Mouse (Mus musculus) kidney, adult 9 months (tissue): ENCODE measurements around the gene Nkapd1.
A peak's percentile ranks its signal among the peaks of the same experiment; 100 is the strongest.
"Not testable (repeated sequence)": the region's sequence is repeated elsewhere in the genome, so short reads cannot be mapped to it uniquely, and the experiment has no call there.

Experiments used
- DNase-seq: peaks from one replicate; pipeline ENCODE4 v3.0.0; 2022

The Nkapd1 gene

GRCm38 (mm10) chr9:50616766-50617603 is at the start of gene Nkapd1, which contains the start of gene Pih1d2:
Gene Nkapd1 (minus strand): TSS chr9:50617464.
Gene Pih1d2 (plus strand): TSS chr9:50617321.
- peak; percentile 94 for DNase-seq

GRCm38 (mm10) chr9:50666442-50666841 is 49.2 kb upstream of the Nkapd1 start:
- no peak for DNase-seq

DNA sequence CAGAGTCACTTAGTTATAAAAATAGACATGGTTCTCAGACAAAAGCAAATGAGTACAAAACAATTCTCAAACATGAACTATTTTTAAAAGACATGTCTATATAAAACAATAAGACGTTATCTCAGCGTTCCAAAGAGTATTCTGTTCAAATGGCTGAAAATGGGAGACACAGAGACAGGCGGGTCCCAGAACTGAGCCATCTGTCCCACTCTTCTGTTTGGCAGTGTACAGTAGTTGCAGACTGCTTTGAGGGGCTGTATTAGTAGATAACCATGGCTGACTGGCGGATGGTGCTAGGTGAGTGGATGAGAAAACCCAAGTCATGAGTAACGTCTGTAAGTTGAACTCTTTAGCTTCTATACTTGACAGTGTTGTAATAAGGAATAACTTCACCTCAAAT is 47.6 kb upstream of the Nkapd1 start:
- no peak for DNase-seq

DNA sequence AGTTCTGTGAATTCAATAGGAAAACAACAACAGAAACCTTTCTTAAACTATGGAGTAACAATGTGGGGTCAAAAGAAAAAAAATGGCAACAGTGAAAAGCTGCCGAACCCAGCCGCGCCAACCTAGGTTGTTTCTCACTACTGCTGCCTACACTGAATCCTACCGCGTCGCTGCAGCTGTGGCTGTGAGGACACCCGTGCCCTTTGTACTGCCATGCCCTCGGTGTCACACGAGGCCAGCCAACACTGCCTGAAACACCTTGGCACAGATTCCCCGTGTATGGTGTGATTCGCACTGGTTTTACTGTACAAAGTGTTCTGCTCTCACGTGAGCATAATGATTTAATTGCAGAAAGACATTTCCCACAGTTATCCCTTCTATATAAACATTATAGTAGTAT is 43.2 kb upstream of the Nkapd1 start:
- DNase-seq = peak; percentile 78

DNA sequence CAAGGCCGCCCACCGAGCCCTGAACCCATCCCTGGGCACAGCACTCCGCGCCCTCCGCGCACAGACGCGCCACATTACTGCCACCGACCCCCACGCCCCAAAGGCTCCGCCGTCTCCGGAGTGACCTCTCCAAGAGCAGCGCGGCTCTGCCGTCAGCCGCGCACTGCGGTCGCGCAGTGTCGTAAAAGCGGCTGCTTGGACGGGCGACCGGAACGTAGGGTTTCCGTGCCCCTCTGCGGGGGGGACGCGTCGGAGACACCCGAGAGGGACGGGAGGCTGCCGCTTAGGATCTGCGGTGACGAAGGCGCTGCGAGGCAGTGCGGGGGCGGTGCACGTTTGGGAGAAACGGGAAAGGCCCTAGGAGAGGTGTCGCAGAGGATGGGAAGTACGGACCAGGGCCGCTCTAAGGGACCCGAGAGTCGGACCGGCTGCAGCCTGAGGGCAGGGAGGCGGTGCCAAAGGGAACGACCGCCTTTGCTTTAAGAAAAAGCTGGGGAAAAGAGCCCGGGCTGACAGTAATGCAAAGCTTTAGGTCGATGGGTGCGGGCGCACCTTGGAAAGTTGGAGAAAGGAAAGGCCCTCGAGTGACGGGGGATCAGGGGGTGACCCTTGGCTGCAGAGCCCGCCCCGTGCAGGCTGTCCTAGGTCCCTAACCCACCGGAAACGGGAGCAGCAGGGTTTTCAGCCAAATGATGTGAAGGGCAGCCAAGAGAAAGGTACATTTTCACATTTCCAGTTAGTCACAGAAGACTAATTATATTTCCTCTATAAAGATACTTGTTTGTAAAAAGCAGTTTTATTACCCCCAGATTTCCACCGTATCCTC is 42.3 kb upstream of the Nkapd1 start, which contains the start of gene Dlat:
TSS of gene Dlat (minus strand) at position 389 of the 826 bp plus-strand sequence.
- DNase-seq = peak; percentile 89

GRCm38 (mm10) chr9:50658941-50659388 is 41.7 kb upstream of the Nkapd1 start:
- DNase-seq = peak; percentile 35

GRCm38 (mm10) chr9:50658391-50658790 is 41.1 kb upstream of the Nkapd1 start:
- no peak for DNase-seq

- no peak for DNase-seq
These were observed 33.2 kb upstream of the Nkapd1 start for GRCm38 (mm10) chr9:50650503-50650902.

- DNase-seq = no peak
These were observed 29.6 kb upstream of the Nkapd1 start for GRCm38 (mm10) chr9:50646826-50647370.

GRCm38 (mm10) chr9:50634270-50634669 is 17.0 kb upstream of the Nkapd1 start:
- no peak for DNase-seq

DNA sequence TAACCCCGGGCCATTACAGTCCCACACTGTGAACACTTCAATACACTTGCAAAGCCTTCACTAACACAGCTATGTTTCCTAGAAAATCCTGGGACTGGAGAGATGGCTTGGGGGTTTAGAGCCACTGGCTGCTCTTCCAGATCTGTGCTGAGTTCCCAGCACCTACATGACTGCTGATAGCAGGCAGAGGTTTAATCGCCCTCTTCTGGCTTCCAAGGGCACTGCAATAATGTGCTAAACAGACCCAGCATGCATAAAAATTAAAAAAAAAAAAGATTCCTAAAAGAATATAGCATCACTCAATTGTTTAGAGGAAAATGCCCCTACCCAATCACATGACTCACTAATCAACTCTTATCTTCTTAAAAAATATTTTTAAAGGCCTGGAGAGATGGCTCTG is 15.8 kb upstream of the Nkapd1 start:
- no peak for DNase-seq

DNA sequence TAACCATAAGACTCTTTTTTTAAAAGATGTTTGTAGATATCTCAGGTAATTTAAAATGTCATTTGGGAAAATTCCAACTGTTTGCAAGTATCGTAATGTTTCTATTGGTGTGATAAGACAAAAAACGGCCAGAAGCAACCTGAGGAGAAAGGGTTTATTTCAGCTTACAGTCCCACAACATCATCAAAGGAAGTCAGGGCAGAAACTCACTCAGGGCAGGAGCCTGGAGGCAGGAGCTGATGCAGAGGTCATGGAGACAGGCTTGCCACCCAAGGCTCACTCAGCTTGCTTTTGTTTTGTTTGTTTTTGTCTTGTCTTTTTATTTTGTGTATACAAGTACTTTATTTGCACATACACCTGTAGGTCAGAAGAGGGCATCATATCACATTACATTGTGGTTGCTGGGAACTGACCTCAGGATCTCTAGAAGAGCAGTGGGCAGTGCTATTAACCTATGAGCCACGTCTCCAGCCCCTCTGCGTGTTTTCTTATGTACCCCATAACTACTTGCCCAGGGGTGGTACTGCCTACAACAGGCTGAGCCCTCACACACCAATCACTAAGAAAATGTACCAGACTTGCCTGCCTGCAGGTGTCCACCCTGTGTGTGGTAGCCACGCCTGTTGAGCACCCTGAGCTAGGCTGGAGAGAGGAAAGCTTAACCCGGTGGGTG is 14.9 kb upstream of the Nkapd1 start:
- DNase-seq = no peak

DNA sequence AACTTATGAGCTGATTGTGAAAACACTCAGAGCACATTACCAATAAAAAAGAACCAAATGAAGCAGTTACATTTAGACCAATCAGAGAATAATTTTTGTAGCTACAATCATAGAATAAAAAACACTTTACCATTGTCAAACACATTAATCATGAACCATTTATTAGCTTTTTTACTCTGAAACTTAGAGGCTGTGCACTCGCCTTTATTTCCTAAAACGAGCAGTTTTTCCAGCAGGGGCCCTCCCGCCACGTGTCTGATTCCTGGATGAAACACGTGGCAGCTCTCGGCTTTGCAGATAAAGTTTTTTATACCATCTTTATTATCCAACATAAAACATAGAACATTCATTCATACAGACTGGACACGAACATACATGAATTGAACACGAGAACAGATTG is 13.6 kb upstream of the Nkapd1 start:
- DNase-seq = not testable (repeated sequence)

DNA sequence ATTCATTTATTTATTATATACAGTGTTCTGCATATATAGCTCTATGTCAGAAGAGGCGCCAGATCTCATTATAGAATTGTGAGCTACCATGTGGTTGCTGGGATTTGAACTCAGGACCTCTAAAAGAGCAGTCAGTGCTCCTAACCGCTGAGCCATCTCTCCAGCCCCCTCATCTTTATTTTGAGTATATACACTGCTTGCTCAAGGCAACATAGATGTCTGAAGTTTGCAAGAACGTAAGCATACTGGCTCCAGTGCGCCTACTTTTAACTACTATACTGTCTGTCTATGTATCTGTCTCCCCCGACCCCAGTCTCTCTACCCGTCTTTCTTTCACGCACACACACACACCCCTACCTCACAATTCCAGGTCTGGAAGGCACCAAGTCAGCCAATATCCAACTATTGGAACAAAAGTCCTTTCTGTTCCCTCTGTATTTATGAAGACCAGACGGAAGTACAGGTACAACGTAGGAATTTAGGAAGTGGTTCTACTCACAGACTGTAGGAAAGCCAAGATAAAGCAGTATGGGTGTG is 598 bp upstream of the Nkapd1 start:
- no peak for DNase-seq

- no peak for DNase-seq
These were observed 1.1 kb downstream of the Nkapd1 start for GRCm38 (mm10) chr9:50616161-50616560.

DNA sequence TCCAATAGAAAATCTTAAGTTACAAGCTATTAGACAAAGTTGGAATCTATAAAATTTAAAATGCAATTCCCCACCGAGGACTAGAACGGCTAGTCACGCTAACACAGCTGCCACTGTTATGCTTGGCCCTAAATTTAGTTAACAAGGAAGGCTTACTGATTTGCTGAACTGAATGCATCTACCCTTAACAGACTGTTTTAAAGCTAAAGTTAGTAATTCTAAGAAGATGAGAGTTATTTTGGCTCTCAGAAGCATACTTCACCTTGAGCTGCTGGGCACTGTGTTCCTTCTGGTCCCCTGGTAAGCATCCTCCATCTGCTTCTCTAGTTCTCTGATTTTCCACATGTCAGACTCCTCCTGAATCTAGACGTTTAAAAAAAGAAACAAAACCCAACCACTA is 5.1 kb downstream of the Nkapd1 start:
- DNase-seq = no peak

GRCm38 (mm10) chr9:50604338-50604737 is 12.9 kb downstream of the Nkapd1 start:
- DNase-seq = no peak

GRCm38 (mm10) chr9:50603998-50604324 is 13.3 kb downstream of the Nkapd1 start:
- DNase-seq = no peak

- peak; percentile 98 for DNase-seq
These were observed 13.9 kb downstream of the Nkapd1 start, which contains the start of the genes Sdhd and Timm8b for GRCm38 (mm10) chr9:50603189-50603997. Gene Sdhd (minus strand): TSS chr9:50603812. Gene Timm8b (plus strand): TSS chr9:50603910.

GRCm38 (mm10) chr9:50602055-50602845 is 15.0 kb downstream of the Nkapd1 start:
- DNase-seq = peak; percentile 36

DNA sequence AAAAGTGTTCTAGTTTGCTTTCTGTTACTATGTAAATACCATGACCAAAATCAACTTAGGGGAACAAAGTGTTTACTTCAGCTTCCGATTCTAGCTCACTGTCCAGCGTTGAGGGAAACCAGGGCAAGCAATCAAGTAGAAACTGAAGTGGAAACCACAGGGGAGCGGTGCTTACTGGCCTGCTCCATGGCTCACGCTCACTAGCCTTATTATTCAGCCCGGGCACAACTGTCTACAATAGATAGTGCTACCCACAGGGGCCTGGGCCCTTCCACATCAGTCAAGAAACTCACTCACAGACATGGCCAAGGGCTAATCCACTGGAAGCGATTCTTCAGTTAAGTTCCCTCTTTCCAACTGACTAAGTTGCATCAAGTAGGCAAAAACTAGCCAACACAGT is 15.7 kb downstream of the Nkapd1 start:
- no peak for DNase-seq
